In genomic region chr14:73238498-73239250, GRCm38 (mm10) we compare ENCODE assay signal across 8 mouse cellular contexts. TPM values are rescaled to one million over a fixed set of nuclear protein-coding genes. Genes with fewer than 3 reads are reported as not detected.
A peak's percentile ranks its signal among the peaks of the same experiment; 100 is the strongest.
DNase-seq lines count a peak whose midpoint lies in the region; ATAC-seq and TF ChIP-seq lines count a peak whose summit lies in the region.

No protein-coding gene starts in this region.

- H3K4me1 ChIP-seq in forebrain, postnatal 0 days (ENCODE audit: insufficient read depth): peaks cover 6% of the 10 kb centered on the region; the same call in 1 of the 2 replicates
- peaks cover 14% of the 10 kb centered on the region for H3K4me1 ChIP-seq in intestine, embryonic 14.5 days (replicated peaks; ENCODE audit: control insufficient read depth, insufficient read depth, low read length)
- peaks cover 9% of the 10 kb centered on the region for H3K4me1 ChIP-seq in liver, embryonic 16.5 days (ENCODE audit: control insufficient read depth, low read depth, low read length)

- H3K27ac ChIP-seq in layer of hippocampus, adult 2 months: peak overlapping the region; percentile 88
- peak overlapping the region; percentile 62 for H3K27ac ChIP-seq in forebrain, postnatal 0 days (ENCODE audit: low read depth, low read length)
- peak overlapping the region; percentile 92 for H3K27ac ChIP-seq in intestine, embryonic 14.5 days (ENCODE audit: low read depth)
- peak overlapping the region; percentile 84 for H3K27ac ChIP-seq in liver, embryonic 16.5 days (ENCODE audit: low read length)

- no peak for DNase-seq in layer of hippocampus, adult 2 months (ENCODE audit: low spot score in 2 of 2)
- DNase-seq in layer of hippocampus, adult 9-10 months (ENCODE audit: low spot score): no peak
- DNase-seq in adrenal gland, postnatal 25 days: peak; percentile 39
- DNase-seq in forebrain, postnatal 0 days: peak; percentile 50
- peak; percentile 86 for DNase-seq in intestine, embryonic 14.5 days (ENCODE audit: low spot score)
- peak; percentile 70 for DNase-seq in neural tube, embryonic 10.5 days (ENCODE audit: extremely low spot score, low spot score)
- peak; percentile 72 for DNase-seq in yolk sac, embryonic 10.5 days (ENCODE audit: low spot score)

- peak; percentile 70 for ATAC-seq in forebrain, postnatal 0 days
- peak; percentile 79 for ATAC-seq in intestine, embryonic 14.5 days (replicated peaks; ENCODE audit: low FRiP score, low TSS enrichment, low read depth)
- peak; percentile 72 for ATAC-seq in liver, embryonic 16.5 days (ENCODE audit: low read depth)

- WGBS in forebrain, postnatal 0 days: 4% methylated on average over 20 of the region's 20 CpGs
- under 1% methylated on average over 20 of the region's 20 CpGs for WGBS in intestine, embryonic 14.5 days
- under 1% methylated on average over 20 of the region's 20 CpGs for WGBS in liver, embryonic 16.5 days (ENCODE audit: insufficient replicate concordance)

- H3K4me3 ChIP-seq in layer of hippocampus, adult 2 months: peak overlapping the region; percentile 64
- H3K4me3 ChIP-seq in forebrain, postnatal 0 days (ENCODE audit: low read depth, low read length): peak overlapping the region; percentile 36
- peak overlapping the region; percentile 81 for H3K4me3 ChIP-seq in intestine, embryonic 14.5 days (ENCODE audit: low read depth, low read length)
- H3K4me3 ChIP-seq in liver, embryonic 16.5 days (ENCODE audit: low read depth, low read length): peak overlapping the region; percentile 55

- peak overlapping the region; percentile 51 for H3K4me2 ChIP-seq in forebrain, postnatal 0 days (ENCODE audit: low read depth)
- peak overlapping the region; percentile 58 for H3K4me2 ChIP-seq in intestine, embryonic 14.5 days (ENCODE audit: low read length)
- peak overlapping the region; percentile 43 for H3K4me2 ChIP-seq in liver, embryonic 16.5 days (ENCODE audit: low read depth, low read length)

- H3K36me3 ChIP-seq in forebrain, postnatal 0 days (ENCODE audit: insufficient read depth): no peaks in the 10 kb centered on the region
- peaks cover 11% of the 10 kb centered on the region; the same call in 1 of the 2 replicates for H3K36me3 ChIP-seq in intestine, embryonic 14.5 days (ENCODE audit: control insufficient read depth, insufficient read depth, low read length)
- no peaks in the 10 kb centered on the region; the same call in 1 of the 2 replicates for H3K36me3 ChIP-seq in liver, embryonic 16.5 days (ENCODE audit: control insufficient read depth, insufficient read depth)

- no peak for TF ChIP-seq CTCF in layer of hippocampus, adult 2 months (conservative IDR thresholded peaks at IDR 0.05)
- TF ChIP-seq CTCF in forebrain, postnatal 0 days (IDR thresholded peaks at IDR 0.05; ENCODE audit: low read depth): no peak

- no peaks in the 10 kb centered on the region for H3K27me3 ChIP-seq in forebrain, postnatal 0 days (ENCODE audit: insufficient read depth, low read length)
- H3K27me3 ChIP-seq in intestine, embryonic 14.5 days (replicated peaks; ENCODE audit: control insufficient read depth, insufficient read depth, low read length): no peaks in the 10 kb centered on the region
- no peaks in the 10 kb centered on the region for H3K27me3 ChIP-seq in liver, embryonic 16.5 days (ENCODE audit: control insufficient read depth, insufficient read depth, low read depth, low read length)

- H3K9ac ChIP-seq in forebrain, postnatal 0 days: peak overlapping the region; percentile 42
- peak overlapping the region; percentile 84 for H3K9ac ChIP-seq in intestine, embryonic 14.5 days (ENCODE audit: low read length)
- H3K9ac ChIP-seq in liver, embryonic 16.5 days (ENCODE audit: low read depth, low read length): peak overlapping the region; percentile 62

- no peaks in the 10 kb centered on the region for H3K9me3 ChIP-seq in forebrain, postnatal 0 days (ENCODE audit: low read length)
- H3K9me3 ChIP-seq in intestine, embryonic 14.5 days (ENCODE audit: control insufficient read depth, low read length): no peaks in the 10 kb centered on the region
- no peaks in the 10 kb centered on the region for H3K9me3 ChIP-seq in liver, embryonic 16.5 days (replicated peaks; ENCODE audit: control insufficient read depth, low read length)

RNA-seq across cellular contexts. Expression of gene Lpar6, which starts 1.0 kb away (rescaled TPM):
- total RNA-seq in layer of hippocampus, adult 2 months (2021): 1 to 10 TPM; 1.7 to 1.9 TPM
- 5.0 and 5.5 TPM in 2 replicates for total RNA-seq in adrenal gland, postnatal 25 days (2021)
- 2.2 and 2.6 TPM in 2 replicates for total RNA-seq in forebrain, postnatal 0 days (2014; rRNA removed)
- 1.5 and 1.8 TPM in 2 replicates for polyA plus RNA-seq in forebrain, postnatal 0 days (2015; fragmentation: Nextera tagmentation; extraction: Ambion mirVana)
- 13.5 and 14.2 TPM in 2 replicates for polyA plus RNA-seq in intestine, embryonic 14.5 days (2014; fragmentation: Nextera tagmentation; extraction: Ambion mirVana)
- polyA plus RNA-seq in liver, embryonic 16.5 days (2015; fragmentation: Nextera tagmentation; extraction: Ambion mirVana): 5.9 TPM in 2 replicates

Comparison
In these comparisons a context has a peak if more than half of its experiments do, and no peak if none do; other contexts are left out.
1. DNase-seq: peak in adrenal gland, postnatal 25 days (single experiment), forebrain, postnatal 0 days (single experiment), intestine, embryonic 14.5 days (single experiment), neural tube, embryonic 10.5 days (single experiment) and yolk sac, embryonic 10.5 days (single experiment); none in layer of hippocampus, adult 2 months (0 of 2) and layer of hippocampus, adult 9-10 months (single experiment).
2. Peak in every context shown above with its lines, with median percentiles within 50 percentile points of each other: H3K27ac ChIP-seq, H3K4me3 ChIP-seq, ATAC-seq, H3K4me2 ChIP-seq and H3K9ac ChIP-seq.